Mouse (Mus musculus) hindbrain, embryonic 15.5 days (tissue): ENCODE results near the gene Slc26a1. TPM values are rescaled to one million over a fixed set of nuclear protein-coding genes. Genes with fewer than 3 reads are reported as not detected.

Experiments used
- ATAC-seq: fragments of 200-750 bp; cut with Nextera tagmentation; 2 replicates; pipeline ENCODE4 v1.8.0; 2017; ENCODE audit warnings: low read depth, moderate number of reproducible peaks, moderate TSS enrichment; ENCODE audit not compliant: low FRiP score
- H3K27ac ChIP-seq: fragments of 300-500 bp; sonication (generic); replicated peaks from 2 replicates; pipeline ENCODE4 v1.5.1; 2015; ENCODE audit warnings: mild to moderate bottlenecking, inconsistent platforms
- H3K27me3 ChIP-seq: fragments of 300-500 bp; sonication (generic); 2 replicates; pipeline ENCODE4 v1.6.1; 2015; ENCODE audit warnings: control low read depth, inconsistent platforms
- H3K36me3 ChIP-seq: fragments of 300-500 bp; sonication (generic); 2 replicates; pipeline ENCODE4 v1.6.1; 2015; ENCODE audit warnings: control low read depth, inconsistent platforms
- H3K4me1 ChIP-seq: fragments of 300-500 bp; sonication (generic); replicated peaks from 2 replicates; pipeline ENCODE4 v1.6.1; 2015; ENCODE audit warnings: control low read depth, inconsistent platforms
- H3K4me2 ChIP-seq: fragments of 300-500 bp; sonication (generic); 2 replicates; pipeline ENCODE4 v1.6.1; 2015; ENCODE audit warnings: moderate library complexity, mild to moderate bottlenecking, inconsistent platforms
- H3K4me3 ChIP-seq: fragments of 300-500 bp; sonication (generic); 2 replicates; pipeline ENCODE4 v1.5.1; 2015; ENCODE audit warnings: mild to moderate bottlenecking, inconsistent platforms
- H3K9ac ChIP-seq: fragments of 300-500 bp; sonication (generic); 2 replicates; pipeline ENCODE4 v1.6.1; 2015; ENCODE audit warnings: inconsistent platforms
- H3K9me3 ChIP-seq: fragments of 300-500 bp; sonication (generic); 2 replicates; pipeline ENCODE4 v1.6.1; 2016; ENCODE audit warnings: control low read depth, inconsistent platforms
- WGBS: fragments of 180-500 bp; shearing (Covaris S2); methylation state at CpG from one replicate; pipeline ENCODE4 v1.1.7; 2015; 5-methylcytosine and 5-hydroxymethylcytosine counted together
- polyA plus RNA-seq: library from polyadenylated mRNA; unstranded; fragments of >200 nt; fragmentation: Nextera tagmentation; extraction: Ambion mirVana; gene quantifications from 2 replicates; pipeline ENCODE4 v1.2.1, GENCODE M21; 2015

Slc26a1 gene
- polyA plus RNA-seq, 1 experiment from 2014 or later, result 3.0 TPM

- ATAC-seq, result peak; percentile 97
- Histone ChIP-seq H3K9ac (peak within 1 kb of the TSS; percentile 98), H3K4me2 (peak within 1 kb of the TSS; percentile 88), H3K4me3 (peak within 1 kb of the TSS; percentile 88), H3K27me3 (no peaks in the 10 kb centered on the region), H3K27ac (peak within 1 kb of the TSS; percentile 92), H3K4me1 (peaks cover 31% of the 10 kb centered on the region), H3K36me3 (no peaks in the 10 kb centered on the region), H3K9me3 (no peaks in the 10 kb centered on the region)
- under 1% methylated on average over 58 of the region's 58 CpGs for WGBS
These were observed 45.5 kb downstream of the Slc26a1 start, which contains the start of the genes Gak and Tmem175 for GRCm38 (mm10) chr5:108629634-108630483. Gene Gak (minus strand): TSS chr5:108629755. Gene Tmem175 (plus strand): TSS chr5:108629770.

- peak overlapping the region; percentile 88 for H3K4me3 ChIP-seq
- peak overlapping the region; percentile 92 for H3K27ac ChIP-seq
- 2% methylated on average over 32 of the region's 32 CpGs for WGBS
- H3K27me3 ChIP-seq, result no peaks in the 10 kb centered on the region
- peak overlapping the region; percentile 88 for H3K4me2 ChIP-seq
- H3K4me1 ChIP-seq, result peaks cover 31% of the 10 kb centered on the region
- peak overlapping the region; percentile 98 for H3K9ac ChIP-seq
- peaks cover 7% of the 10 kb centered on the region for H3K36me3 ChIP-seq
- ATAC-seq, result peak; percentile 90
- no peaks in the 10 kb centered on the region for H3K9me3 ChIP-seq
These were observed 46.3 kb downstream of the Slc26a1 start for GRCm38 (mm10) chr5:108628891-108629633.

DNA sequence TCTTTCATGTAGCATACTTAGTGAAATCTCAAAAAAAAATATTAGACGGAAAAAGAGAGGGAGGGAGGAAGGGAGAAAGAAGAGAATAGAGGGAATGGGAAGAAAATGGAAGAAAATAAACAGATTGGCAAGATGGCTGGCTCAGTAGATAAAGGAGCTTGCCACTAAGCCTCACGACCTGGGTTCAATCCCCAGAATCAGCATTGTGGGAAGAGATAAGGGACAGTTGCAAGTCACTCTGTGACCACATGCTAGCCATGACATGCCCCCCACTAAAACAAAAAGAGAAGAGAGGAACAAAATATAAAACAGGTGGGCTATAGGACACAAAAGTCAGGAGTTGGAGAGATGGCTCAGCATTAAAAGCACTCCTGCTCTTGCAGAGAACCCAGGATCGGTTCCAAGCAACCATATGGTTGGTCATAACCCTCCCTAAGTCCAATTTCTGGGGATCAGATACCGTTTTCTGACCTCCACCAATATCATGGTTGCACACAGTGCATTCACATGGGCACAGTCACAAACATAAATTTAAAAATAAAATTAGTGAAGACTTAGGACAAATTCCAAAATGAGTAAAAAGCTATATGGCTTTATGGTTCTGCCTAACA, 49.2 kb downstream of the Slc26a1 start:
- peaks cover 33% of the 10 kb centered on the region for H3K36me3 ChIP-seq
- H3K9ac ChIP-seq, result no peak overlapping the region
- H3K4me1 ChIP-seq, result peaks cover 31% of the 10 kb centered on the region
- 86% methylated on average over 4 of the region's 4 CpGs for WGBS
- no peak overlapping the region for H3K4me2 ChIP-seq
- no peaks in the 10 kb centered on the region for H3K9me3 ChIP-seq
- H3K27ac ChIP-seq, result no peak overlapping the region
- no peaks in the 10 kb centered on the region for H3K27me3 ChIP-seq
- no peak for ATAC-seq
- H3K4me3 ChIP-seq, result no peak overlapping the region

DNA sequence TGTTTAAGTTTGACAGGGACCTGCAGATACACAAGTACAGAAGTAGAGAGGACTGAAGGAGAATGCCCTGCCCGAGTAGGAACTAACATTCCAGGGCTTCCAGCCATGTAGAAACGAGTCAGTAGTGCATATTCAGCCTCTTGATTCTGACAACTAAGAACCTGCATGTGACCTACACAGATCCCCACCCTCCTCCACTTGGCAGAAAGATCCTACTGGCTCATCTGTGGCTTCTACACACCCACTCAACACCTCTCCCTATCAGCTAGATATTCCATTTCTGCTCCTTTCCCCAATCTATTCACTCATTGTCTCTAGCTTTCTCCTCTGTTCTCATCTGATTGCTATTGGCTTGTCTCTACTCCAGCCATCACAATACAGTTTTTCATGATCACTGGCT, 53.5 kb downstream of the Slc26a1 start:
- H3K4me1 ChIP-seq, result 0 out of 2 replicates have a peak, but pooled peaks cover 3% of the 10 kb centered on the region
- H3K9me3 ChIP-seq, result no peaks in the 10 kb centered on the region
- ATAC-seq, result no peak
- no peak overlapping the region for H3K4me2 ChIP-seq
- H3K4me3 ChIP-seq, result no peak overlapping the region
- H3K27ac ChIP-seq, result no peak overlapping the region
- peaks cover 54% of the 10 kb centered on the region for H3K36me3 ChIP-seq
- H3K9ac ChIP-seq, result no peak overlapping the region
- H3K27me3 ChIP-seq, result no peaks in the 10 kb centered on the region
- 90% methylated on average over 2 of the region's 2 CpGs for WGBS

Other genes with a start within 250 kb of the Slc26a1 start
- gene Atp5k, start 241.1 kb downstream of the Slc26a1 start, polyA plus RNA-seq, result 430 and 504 TPM in 2 replicates
- 0.09 and 0.22 TPM in 2 replicates for gene Mfsd7a, start 226.7 kb downstream of the Slc26a1 start, polyA plus RNA-seq
- gene Pcgf3, start 214.3 kb downstream of the Slc26a1 start, polyA plus RNA-seq, result 24.0 and 24.3 TPM in 2 replicates
- 170 and 187 TPM in 2 replicates for gene Cplx1, start 125.5 kb downstream of the Slc26a1 start, polyA plus RNA-seq
- gene Gak, start 45.8 kb downstream of the Slc26a1 start, polyA plus RNA-seq, result 48.1 and 56.7 TPM in 2 replicates
- gene Tmem175, start 45.8 kb downstream of the Slc26a1 start, polyA plus RNA-seq, result 26.3 and 27.1 TPM in 2 replicates
- gene Idua, start 15.2 kb downstream of the Slc26a1 start, polyA plus RNA-seq, result 11.0 and 11.8 TPM in 2 replicates
- 31.0 and 32.9 TPM in 2 replicates for gene Dgkq, start 5.9 kb downstream of the Slc26a1 start, polyA plus RNA-seq
- 8.1 and 8.9 TPM in 2 replicates for gene Fgfrl1, start 16.8 kb upstream of the Slc26a1 start, polyA plus RNA-seq
- gene Rnf212, start 99.4 kb upstream of the Slc26a1 start, polyA plus RNA-seq, result not detected in 2 replicates
- not detected in 2 replicates for gene Tmed11, start 119.8 kb upstream of the Slc26a1 start, polyA plus RNA-seq
- not detected in 2 replicates for gene Vmn2r8, start 133.3 kb upstream of the Slc26a1 start, polyA plus RNA-seq
- gene Vmn2r9, start 177.0 kb upstream of the Slc26a1 start, polyA plus RNA-seq, result not detected in 2 replicates